ENCODE assay signal across 16 mouse cellular contexts in the genomic region with DNA sequence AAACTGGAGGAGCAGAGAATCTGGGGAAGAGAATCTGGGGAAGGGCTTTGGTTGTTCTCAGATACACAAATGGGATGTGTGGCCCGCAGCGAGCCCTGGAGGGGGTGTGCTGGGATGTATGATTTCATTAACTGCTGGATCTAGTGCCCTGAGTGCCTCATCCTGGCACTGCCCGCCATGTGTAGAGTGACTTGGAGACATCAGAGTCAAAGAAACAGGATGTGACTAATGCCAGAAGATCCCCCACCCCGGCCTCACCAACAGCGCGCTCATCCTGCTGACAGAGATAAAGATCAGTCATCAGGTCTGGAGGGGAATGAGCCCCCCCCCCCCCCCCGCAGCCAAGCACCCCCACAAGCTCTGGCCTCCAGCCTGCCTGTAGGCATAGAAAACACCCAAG.
A peak's percentile ranks its signal among the peaks of the same experiment; 100 is the strongest.
DNase-seq lines count a peak whose midpoint lies in the region; TF ChIP-seq lines count a peak whose summit lies in the region.
"Had no signal": no experiment of that assay in that cellular context is flagged by ENCODE, and none has a peak within 500 bp of the region (broad histone marks: within the 10 kb centered on the region; RNA-seq: fewer than 3 reads in every experiment).

No protein-coding gene starts in this region.

- 45% methylated on average over 7 of the region's 7 CpGs for WGBS in lung, adult 2 months
- WGBS in embryonic facial prominence, embryonic 10.5 days: 84% methylated on average over 7 of the region's 7 CpGs

- DNase-seq in lung, postnatal 10 days: peak; percentile 42
- DNase-seq in lung, adult 2 months: no peak
- DNase-seq in 3134 (ENCODE audit: extremely low read depth, insufficient read length, low spot score) (peak; percentile 51), 416B (ENCODE audit: low read depth) (peak; percentile 94)
- DNase-seq in embryonic facial prominence, embryonic 10.5 days (ENCODE audit: low spot score): no peak
- DNase-seq in gastrocnemius, adult 2 months: no peak
- no peak for DNase-seq in ovary, postnatal 10 days (ENCODE audit: low spot score)
- DNase-seq: cerebellum, adult 9-11 months; gastrocnemius, postnatal 10 days; heart, adult 2 months; kidney, adult 9 months; lung, embryonic 14.5 days had no signal

- H3K36me3 ChIP-seq in embryonic facial prominence, embryonic 10.5 days (replicated peaks): peaks cover 48% of the 10 kb centered on the region
- H3K36me3 ChIP-seq: heart, embryonic 15.5 days had no signal

- no peaks in the 10 kb centered on the region; the same call in 1 of the 2 replicates for H3K4me1 ChIP-seq in lung, adult 2 months (ENCODE audit: control insufficient read depth, insufficient read depth, low read length)
- peaks cover 10% of the 10 kb centered on the region for H3K4me1 ChIP-seq in embryonic facial prominence, embryonic 10.5 days
- H3K4me1 ChIP-seq: stomach, embryonic 15.5 days had no signal

- H3K27me3 ChIP-seq in embryonic facial prominence, embryonic 10.5 days (replicated peaks; ENCODE audit: low read depth, poor library complexity, severe bottlenecking): no peaks in the 10 kb centered on the region
- H3K27me3 ChIP-seq: heart, embryonic 15.5 days; hindbrain, embryonic 15.5 days; Patski; stomach, embryonic 15.5 days had no signal

- no peak for TF ChIP-seq CTCF in lung, adult 2 months (IDR thresholded peaks at IDR 0.05; ENCODE audit: insufficient read depth, low read length)
- no peak for TF ChIP-seq CTCF in gastrocnemius, adult 2 months (IDR thresholded peaks at IDR 0.05)

- no peak for TF ChIP-seq POLR2A in lung, adult 2 months (IDR thresholded peaks at IDR 0.05; ENCODE audit: borderline replicate concordance, extremely low read depth, low read depth, low read length)

- H3K27ac ChIP-seq in embryonic facial prominence, embryonic 10.5 days (replicated peaks): 0 out of 2 replicates have a peak overlapping the region, but pooled peaks have one; percentile 10
- no peak overlapping the region for H3K27ac ChIP-seq in gastrocnemius, adult 2 months
- H3K27ac ChIP-seq: heart, adult 2 months; heart, embryonic 15.5 days; hindbrain, embryonic 15.5 days; stomach, embryonic 15.5 days had no signal

- no peak overlapping the region for H3K4me3 ChIP-seq in lung, adult 2 months (replicated peaks; ENCODE audit: extremely low read depth, low read depth, low read length)
- no peak overlapping the region for H3K4me3 ChIP-seq in embryonic facial prominence, embryonic 10.5 days
- no peak overlapping the region for H3K4me3 ChIP-seq in gastrocnemius, adult 2 months
- H3K4me3 ChIP-seq: heart, adult 2 months; heart, embryonic 15.5 days; hindbrain, embryonic 15.5 days; stomach, embryonic 15.5 days had no signal

- no peaks in the 10 kb centered on the region for H3K9me3 ChIP-seq in embryonic facial prominence, embryonic 10.5 days
- H3K9me3 ChIP-seq: heart, embryonic 15.5 days; hindbrain, embryonic 15.5 days; stomach, embryonic 15.5 days had no signal

- intact Hi-C loops in gastrocnemius, adult 2 months (cut with DNase I): no loop called here

Comparison
In these comparisons a context has a peak if more than half of its experiments do, and no peak if none do; other contexts are left out.
1. DNase-seq: peak in lung, postnatal 10 days (single experiment), 3134 (single experiment) and 416B (single experiment); none in lung, adult 2 months (single experiment), embryonic facial prominence, embryonic 10.5 days (single experiment), gastrocnemius, adult 2 months (single experiment) and ovary, postnatal 10 days (single experiment).